Mouse (Mus musculus): ENCODE data around the gene Umad1. TPM values are rescaled to one million over a fixed set of nuclear protein-coding genes. Genes with fewer than 3 reads are reported as not detected.

Umad1 gene
- polyA plus RNA-seq, 1 experiment from 2014 or later = 25.8 TPM

DNA sequence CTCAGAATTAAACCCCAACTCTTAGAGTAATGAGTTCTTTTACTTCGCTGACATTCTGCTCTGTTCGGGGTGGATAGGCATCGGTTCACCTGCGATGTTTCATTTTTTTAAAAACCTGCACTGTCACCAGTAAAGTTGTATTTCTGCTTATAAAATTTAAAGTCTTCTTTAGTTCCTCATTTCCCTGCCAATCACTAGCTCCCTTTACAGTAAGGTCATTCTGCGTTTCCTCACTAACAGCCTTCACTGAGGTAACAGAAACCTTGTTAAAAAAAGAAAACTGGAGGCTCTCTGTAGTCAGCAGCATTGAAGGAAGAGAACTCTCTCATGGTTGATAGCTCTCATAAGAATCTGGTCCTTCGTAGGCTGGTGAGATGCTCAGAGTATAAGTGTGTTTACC lies 80.4 kb downstream of the Umad1 start:
- H3K27me3 ChIP-seq (ENCODE audit: control insufficient read depth, insufficient read depth, low read length) = no peaks in the 10 kb centered on the region
- H3K9me3 ChIP-seq (ENCODE audit: control insufficient read depth, low read length) = no peaks in the 10 kb centered on the region
- no peak overlapping the region for H3K4me3 ChIP-seq (ENCODE audit: low read depth, low read length)
- no peaks in the 10 kb centered on the region for H3K36me3 ChIP-seq (ENCODE audit: control insufficient read depth, insufficient read depth, low read length)
- no peak overlapping the region for H3K4me2 ChIP-seq (ENCODE audit: low read depth)
- DNase-seq (ENCODE audit: low spot score) (no peak), ATAC-seq (ENCODE audit: insufficient read depth, low FRiP score, low TSS enrichment) (no peak)
- no peak overlapping the region for H3K27ac ChIP-seq (ENCODE audit: low read depth, low read length)
- WGBS = 90% methylated on average over 6 of the region's 6 CpGs
- H3K9ac ChIP-seq (ENCODE audit: low read length) = no peak overlapping the region
- no peaks in the 10 kb centered on the region for H3K4me1 ChIP-seq (ENCODE audit: control insufficient read depth, insufficient read depth, low read length)

DNA sequence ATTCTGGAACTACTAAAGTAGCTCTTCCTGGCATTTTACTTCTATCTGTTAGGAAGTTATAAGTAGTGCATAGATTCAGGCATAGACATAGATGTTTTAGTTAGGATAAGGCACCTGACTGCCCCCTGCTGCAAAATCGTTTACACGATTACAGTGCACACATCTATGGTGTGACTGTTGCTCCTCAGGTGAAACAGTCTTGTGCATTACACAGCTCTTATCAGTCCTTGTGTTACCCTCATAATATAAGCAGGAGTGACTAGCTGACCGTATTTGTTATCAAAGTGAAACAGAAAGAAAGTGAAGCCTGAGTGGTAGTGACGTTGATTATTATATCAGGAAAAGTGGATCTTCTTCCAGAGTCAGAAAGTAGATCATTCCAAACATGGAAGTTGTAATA lies 84.2 kb downstream of the Umad1 start:
- WGBS = 92% methylated on average over 4 of the region's 4 CpGs
- no peaks in the 10 kb centered on the region for H3K9me3 ChIP-seq (ENCODE audit: control insufficient read depth, low read length)
- H3K36me3 ChIP-seq (ENCODE audit: control insufficient read depth, insufficient read depth, low read length) = no peaks in the 10 kb centered on the region
- H3K4me3 ChIP-seq (ENCODE audit: low read depth, low read length) = no peak overlapping the region
- no peak overlapping the region for H3K27ac ChIP-seq (ENCODE audit: low read depth, low read length)
- no peak for DNase-seq (ENCODE audit: low spot score)
- H3K4me2 ChIP-seq (ENCODE audit: low read depth) = no peak overlapping the region
- H3K4me1 ChIP-seq (ENCODE audit: control insufficient read depth, insufficient read depth, low read length) = no peaks in the 10 kb centered on the region
- ATAC-seq (ENCODE audit: insufficient read depth, low FRiP score, low TSS enrichment) = no peak
- no peak overlapping the region for H3K9ac ChIP-seq (ENCODE audit: low read length)
- H3K27me3 ChIP-seq (ENCODE audit: control insufficient read depth, insufficient read depth, low read length) = no peaks in the 10 kb centered on the region

DNA sequence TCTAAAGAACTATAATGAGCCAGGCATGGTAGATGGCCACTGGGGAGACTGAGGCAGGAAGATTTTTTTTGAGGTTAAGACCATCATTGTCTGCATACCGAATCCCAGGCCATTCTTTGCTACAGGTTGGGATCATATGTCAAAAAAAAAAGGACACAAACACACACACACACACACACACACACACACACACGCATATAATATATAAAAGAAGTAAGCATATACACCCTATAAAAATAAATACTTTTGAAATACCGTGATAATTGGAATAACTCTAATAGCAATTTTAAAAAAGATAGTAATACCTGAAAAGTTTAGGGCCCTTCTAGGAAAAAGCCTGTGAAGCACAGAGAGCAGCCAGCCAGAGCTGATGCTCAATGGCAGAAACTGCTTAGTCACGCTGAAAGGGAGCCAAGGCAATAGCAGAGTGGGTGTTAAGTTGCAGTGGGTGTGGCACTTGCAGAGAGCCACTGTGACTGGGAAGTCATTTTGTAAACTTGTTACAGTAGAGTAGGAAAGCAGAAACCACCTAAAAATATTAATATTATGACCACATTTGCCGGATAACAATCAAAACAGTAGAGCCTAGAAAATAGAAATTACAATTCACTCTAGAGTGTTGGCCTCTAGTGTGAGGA lies 86.2 kb downstream of the Umad1 start:
- Histone ChIP-seq H3K27ac (ENCODE audit: low read depth, low read length) (no peak overlapping the region), H3K4me2 (ENCODE audit: low read depth) (no peak overlapping the region), H3K36me3 (ENCODE audit: control insufficient read depth, insufficient read depth, low read length) (no peaks in the 10 kb centered on the region), H3K9ac (ENCODE audit: low read length) (no peak overlapping the region), H3K9me3 (ENCODE audit: control insufficient read depth, low read length) (no peaks in the 10 kb centered on the region), H3K4me1 (ENCODE audit: control insufficient read depth, insufficient read depth, low read length) (no peaks in the 10 kb centered on the region), H3K27me3 (ENCODE audit: control insufficient read depth, insufficient read depth, low read length) (no peaks in the 10 kb centered on the region), H3K4me3 (ENCODE audit: low read depth, low read length) (no peak overlapping the region)
- no peak for ATAC-seq (ENCODE audit: insufficient read depth, low FRiP score, low TSS enrichment)
- WGBS = 70% methylated on average over 5 of the region's 5 CpGs
- no peak for DNase-seq (ENCODE audit: low spot score)

DNA sequence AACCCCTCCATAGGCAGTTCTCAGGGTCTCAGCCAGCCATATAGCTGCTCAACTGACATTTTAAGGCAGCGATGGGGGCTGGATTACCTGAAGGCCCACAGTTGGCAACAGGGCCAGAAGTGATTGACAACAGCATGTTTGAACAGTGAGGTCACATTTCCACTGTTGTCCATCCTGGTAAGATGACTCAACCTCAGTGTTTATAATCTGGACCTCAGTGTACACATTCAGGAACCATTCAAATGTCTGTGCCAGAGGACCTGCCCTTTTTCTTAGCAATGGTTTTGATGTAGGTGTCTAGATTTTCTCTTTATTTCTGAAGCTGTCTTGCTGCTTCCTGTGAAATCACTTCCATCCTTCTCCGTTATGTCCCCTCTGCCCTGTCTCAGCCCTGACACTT lies 88.1 kb downstream of the Umad1 start:
- H3K27ac ChIP-seq (ENCODE audit: low read depth, low read length) = no peak overlapping the region
- H3K36me3 ChIP-seq (ENCODE audit: control insufficient read depth, insufficient read depth, low read length) = no peaks in the 10 kb centered on the region
- no peaks in the 10 kb centered on the region for H3K9me3 ChIP-seq (ENCODE audit: control insufficient read depth, low read length)
- DNase-seq (ENCODE audit: low spot score) (no peak), ATAC-seq (ENCODE audit: insufficient read depth, low FRiP score, low TSS enrichment) (no peak)
- H3K9ac ChIP-seq (ENCODE audit: low read length) = no peak overlapping the region
- 91% methylated on average over 2 of the region's 2 CpGs for WGBS
- no peak overlapping the region for H3K4me2 ChIP-seq (ENCODE audit: low read depth)
- no peak overlapping the region for H3K4me3 ChIP-seq (ENCODE audit: low read depth, low read length)
- no peaks in the 10 kb centered on the region for H3K27me3 ChIP-seq (ENCODE audit: control insufficient read depth, insufficient read depth, low read length)
- H3K4me1 ChIP-seq (ENCODE audit: control insufficient read depth, insufficient read depth, low read length) = peaks cover 5% of the 10 kb centered on the region

DNA sequence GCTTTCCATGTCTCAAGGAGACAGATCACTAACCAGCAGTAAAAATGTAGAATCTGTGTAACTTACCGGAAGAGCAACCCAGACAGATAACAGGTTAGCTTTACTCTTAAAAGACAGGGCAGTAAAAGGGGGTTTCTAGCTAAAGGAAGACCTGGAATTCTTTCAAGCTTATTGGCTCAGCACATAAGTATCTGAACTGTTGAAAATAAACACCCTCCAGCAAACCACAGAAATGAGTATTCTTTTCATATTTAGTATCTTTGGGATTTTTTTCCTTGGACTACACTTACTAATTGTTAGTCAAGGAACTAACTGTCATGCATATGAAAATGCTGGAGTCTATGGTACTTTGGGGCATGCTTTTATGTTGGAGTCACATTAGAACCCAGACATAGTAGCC lies 89.3 kb downstream of the Umad1 start:
- no peak overlapping the region for H3K4me3 ChIP-seq (ENCODE audit: low read depth, low read length)
- H3K27me3 ChIP-seq (ENCODE audit: control insufficient read depth, insufficient read depth, low read length) = no peaks in the 10 kb centered on the region
- no peak for DNase-seq (ENCODE audit: low spot score)
- H3K9ac ChIP-seq (ENCODE audit: low read length) = no peak overlapping the region
- 90% methylated on average over 1 of the region's 1 CpGs for WGBS
- H3K9me3 ChIP-seq (ENCODE audit: control insufficient read depth, low read length) = no peaks in the 10 kb centered on the region
- H3K4me1 ChIP-seq (ENCODE audit: control insufficient read depth, insufficient read depth, low read length) = peaks cover 5% of the 10 kb centered on the region
- ATAC-seq (ENCODE audit: insufficient read depth, low FRiP score, low TSS enrichment) = no peak
- no peak overlapping the region for H3K27ac ChIP-seq (ENCODE audit: low read depth, low read length)
- H3K4me2 ChIP-seq (ENCODE audit: low read depth) = no peak overlapping the region
- H3K36me3 ChIP-seq (ENCODE audit: control insufficient read depth, insufficient read depth, low read length) = no peaks in the 10 kb centered on the region

DNA sequence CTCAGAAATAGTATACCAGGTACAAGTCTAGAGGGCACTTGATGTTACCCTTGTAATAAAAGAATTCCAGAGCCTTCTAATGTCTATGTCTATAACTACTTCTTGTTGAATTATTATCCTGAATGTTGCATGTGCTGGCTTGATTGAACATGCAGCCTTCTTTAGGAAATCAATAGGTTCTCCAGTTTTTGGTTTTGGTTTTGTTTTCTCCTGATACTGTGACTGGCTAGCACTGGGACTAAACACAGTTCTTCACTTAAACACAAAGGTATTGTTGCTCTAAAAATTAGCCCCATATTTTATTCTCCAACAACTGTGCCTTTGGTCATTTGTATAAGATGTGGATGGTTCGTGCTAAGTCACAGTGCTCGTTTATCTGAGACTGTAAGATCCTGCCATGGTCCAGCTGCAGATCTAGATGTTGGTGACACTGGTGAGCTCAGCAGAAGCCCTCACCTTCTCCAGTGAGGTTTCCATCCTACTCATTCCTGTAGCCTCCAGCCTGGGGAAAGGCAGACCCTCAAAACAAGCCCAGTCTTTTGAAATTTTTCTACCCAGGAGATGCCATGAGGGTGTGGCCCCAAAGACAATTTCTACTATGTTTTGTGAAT lies 90.1 kb downstream of the Umad1 start:
- WGBS = 80% methylated on average over 2 of the region's 2 CpGs
- Histone ChIP-seq H3K9ac (ENCODE audit: low read length) (no peak overlapping the region), H3K4me3 (ENCODE audit: low read depth, low read length) (no peak overlapping the region), H3K36me3 (ENCODE audit: control insufficient read depth, insufficient read depth, low read length) (no peaks in the 10 kb centered on the region), H3K9me3 (ENCODE audit: control insufficient read depth, low read length) (no peaks in the 10 kb centered on the region), H3K4me1 (ENCODE audit: control insufficient read depth, insufficient read depth, low read length) (peaks cover 10% of the 10 kb centered on the region), H3K27me3 (ENCODE audit: control insufficient read depth, insufficient read depth, low read length) (no peaks in the 10 kb centered on the region), H3K4me2 (ENCODE audit: low read depth) (no peak overlapping the region), H3K27ac (ENCODE audit: low read depth, low read length) (no peak overlapping the region)
- no peak for DNase-seq (ENCODE audit: low spot score)
- no peak for ATAC-seq (ENCODE audit: insufficient read depth, low FRiP score, low TSS enrichment)

DNA sequence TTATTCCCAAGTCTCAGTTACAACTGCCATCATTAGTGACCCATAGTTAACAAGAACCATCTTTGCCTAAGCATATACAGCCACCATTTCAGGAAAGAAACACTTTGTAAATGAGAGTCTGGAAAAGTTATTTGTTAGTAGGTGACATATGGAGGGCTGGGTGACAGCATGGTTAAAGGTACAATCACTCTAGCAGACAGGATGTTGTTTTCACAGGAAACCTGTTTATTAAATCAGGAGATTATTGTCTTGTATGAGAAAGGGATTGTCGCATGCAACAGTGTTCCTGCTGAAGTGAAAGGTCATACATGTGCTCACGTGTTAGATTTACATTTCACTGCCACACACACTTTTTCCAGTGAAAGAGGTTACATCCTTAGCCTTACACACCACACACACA lies 92.4 kb downstream of the Umad1 start:
- Histone ChIP-seq H3K4me3 (ENCODE audit: low read depth, low read length) (no peak overlapping the region), H3K27ac (ENCODE audit: low read depth, low read length) (no peak overlapping the region; the same call in 1 of the 2 replicates), H3K4me2 (ENCODE audit: low read depth) (no peak overlapping the region), H3K9me3 (ENCODE audit: control insufficient read depth, low read length) (no peaks in the 10 kb centered on the region), H3K36me3 (ENCODE audit: control insufficient read depth, insufficient read depth, low read length) (no peaks in the 10 kb centered on the region), H3K27me3 (ENCODE audit: control insufficient read depth, insufficient read depth, low read length) (no peaks in the 10 kb centered on the region), H3K4me1 (ENCODE audit: control insufficient read depth, insufficient read depth, low read length) (peaks cover 10% of the 10 kb centered on the region), H3K9ac (ENCODE audit: low read length) (no peak overlapping the region)
- ATAC-seq (ENCODE audit: insufficient read depth, low FRiP score, low TSS enrichment) (no peak), DNase-seq (ENCODE audit: low spot score) (no peak)
- 78% methylated on average over 2 of the region's 2 CpGs for WGBS

DNA sequence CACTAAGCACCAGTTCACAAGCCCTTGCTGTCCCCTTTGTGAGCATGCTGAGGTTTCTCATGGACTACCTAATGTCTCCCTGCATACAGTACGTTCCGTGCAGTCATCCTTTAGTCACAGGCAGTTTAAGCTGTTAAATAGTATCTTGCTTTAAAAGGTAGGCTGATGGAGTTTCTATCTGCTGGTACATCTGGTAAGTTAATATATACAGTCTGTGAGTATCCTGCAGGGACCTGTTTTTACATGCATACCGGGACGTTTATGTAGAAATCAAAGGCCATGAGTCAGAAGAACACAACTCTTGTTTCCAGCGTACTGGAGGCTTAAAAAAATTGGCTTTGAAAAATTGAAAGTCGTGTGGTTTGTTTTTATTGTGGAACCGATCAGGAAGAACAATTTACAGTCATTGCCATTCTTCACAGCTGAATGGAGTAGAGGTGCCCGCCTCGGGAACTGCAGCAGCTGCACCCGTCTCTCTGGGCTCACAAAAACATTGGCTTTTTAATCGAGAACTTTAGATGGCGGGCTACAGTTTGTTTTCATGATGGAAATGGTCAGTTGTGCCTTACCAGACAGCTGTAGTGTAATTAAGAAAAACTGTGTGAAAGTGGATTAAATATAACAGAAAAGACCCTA lies 93.6 kb downstream of the Umad1 start:
- Histone ChIP-seq H3K27ac (ENCODE audit: low read depth, low read length) (peak overlapping the region; percentile 65; the same call in 1 of the 2 replicates), H3K9ac (ENCODE audit: low read length) (no peak overlapping the region)

DNA sequence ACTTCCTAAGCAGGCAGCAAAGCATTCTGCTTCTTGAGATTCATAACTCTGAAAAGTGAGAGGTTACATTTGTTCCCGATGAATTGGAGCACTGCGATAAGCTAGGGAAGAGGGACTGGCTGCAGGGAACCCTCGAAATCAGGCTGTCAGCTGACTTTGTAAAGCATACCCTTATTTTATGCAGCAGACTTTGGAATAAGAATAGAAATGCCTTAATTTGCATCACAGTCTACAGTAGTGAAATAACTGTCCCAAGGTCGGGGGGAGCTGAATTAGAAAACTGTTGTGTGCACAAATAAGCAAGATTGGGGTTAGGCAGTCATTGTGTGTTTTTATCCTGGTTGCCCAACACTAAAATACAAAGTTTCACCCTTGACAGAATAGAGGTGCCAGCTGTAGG lies 94.4 kb downstream of the Umad1 start:
- Histone ChIP-seq H3K4me3 (ENCODE audit: low read depth, low read length) (no peak overlapping the region), H3K27ac (ENCODE audit: low read depth, low read length) (peak overlapping the region; percentile 65; the same call in 1 of the 2 replicates), H3K4me2 (ENCODE audit: low read depth) (no peak overlapping the region), H3K9me3 (ENCODE audit: control insufficient read depth, low read length) (no peaks in the 10 kb centered on the region), H3K36me3 (ENCODE audit: control insufficient read depth, insufficient read depth, low read length) (no peaks in the 10 kb centered on the region), H3K9ac (ENCODE audit: low read length) (no peak overlapping the region), H3K4me1 (ENCODE audit: control insufficient read depth, insufficient read depth, low read length) (peaks cover 10% of the 10 kb centered on the region), H3K27me3 (ENCODE audit: control insufficient read depth, insufficient read depth, low read length) (no peaks in the 10 kb centered on the region)
- DNase-seq (ENCODE audit: low spot score) (no peak), ATAC-seq (ENCODE audit: insufficient read depth, low FRiP score, low TSS enrichment) (no peak)
- 64% methylated on average over 4 of the region's 4 CpGs for WGBS

More for the DNA sequence above, 93.6 kb downstream of the Umad1 start:
- no peaks in the 10 kb centered on the region for H3K9me3 ChIP-seq (ENCODE audit: control insufficient read depth, low read length)
- H3K36me3 ChIP-seq (ENCODE audit: control insufficient read depth, insufficient read depth, low read length) = no peaks in the 10 kb centered on the region
- DNase-seq (ENCODE audit: low spot score) (peak; percentile 59), ATAC-seq (ENCODE audit: insufficient read depth, low FRiP score, low TSS enrichment) (peak; percentile 85)
- no peaks in the 10 kb centered on the region for H3K27me3 ChIP-seq (ENCODE audit: control insufficient read depth, insufficient read depth, low read length)
- WGBS = 26% methylated on average over 12 of the region's 12 CpGs
- peaks cover 10% of the 10 kb centered on the region for H3K4me1 ChIP-seq (ENCODE audit: control insufficient read depth, insufficient read depth, low read length)
- H3K4me2 ChIP-seq (ENCODE audit: low read depth) = 0 out of 2 replicates have a peak overlapping the region, but pooled peaks have one; percentile 2
- H3K4me3 ChIP-seq (ENCODE audit: low read depth, low read length) = no peak overlapping the region
